Mouse (Mus musculus) cortical plate, adult 2 months (tissue): Measurements from ENCODE around the gene Ndrg3.

Experiments used
- CTCF ChIP-seq: fragments of 200-500 bp; IDR thresholded peaks from 2 replicates; pipeline ENCODE4 v1.5.1; 2011; ENCODE audit warnings: mild to moderate bottlenecking, control low read depth, low read length; ENCODE audit not compliant: insufficient read depth; ENCODE audit errors: extremely low read depth
- POLR2A ChIP-seq: fragments of 200-500 bp; IDR thresholded peaks from 2 replicates; pipeline ENCODE4 v1.6.1; 2011; ENCODE audit warnings: mild to moderate bottlenecking, low read length, control low read depth; ENCODE audit not compliant: insufficient read depth; ENCODE audit errors: extremely low read depth

GRCm38 (mm10) chr2:156915559-156915958 lies 76.3 kb downstream of the Ndrg3 start:
- no peak for TF ChIP-seq POLR2A
- no peak for TF ChIP-seq CTCF
